Mouse (Mus musculus) limb, embryonic 10.5 days (tissue): ENCODE data around the gene Cdc42ep4. TPM values are rescaled to one million over a fixed set of nuclear protein-coding genes. Genes with fewer than 3 reads are reported as not detected.

Experiments used
- DNase-seq: peaks from one replicate; pipeline ENCODE4 v3.0.0-alpha.2; 2017; ENCODE audit warnings: low spot score
- H3K27ac ChIP-seq: fragments of 300-500 bp; sonication (generic); 2 replicates; pipeline ENCODE4 v1.5.1; 2016; ENCODE audit warnings: mild to moderate bottlenecking
- H3K27me3 ChIP-seq: fragments of 300-500 bp; sonication (generic); 2 replicates; pipeline ENCODE4 v1.6.1; 2016; ENCODE audit warnings: low read depth, mild to moderate bottlenecking; ENCODE audit not compliant: poor library complexity, severe bottlenecking
- H3K36me3 ChIP-seq: fragments of 300-500 bp; sonication (generic); 2 replicates; pipeline ENCODE4 v1.6.1; 2016; ENCODE audit warnings: mild to moderate bottlenecking, moderate library complexity
- H3K4me1 ChIP-seq: fragments of 300-500 bp; sonication (generic); 2 replicates; pipeline ENCODE4 v1.6.1; 2016
- H3K4me3 ChIP-seq: fragments of 300-500 bp; sonication (generic); 2 replicates; pipeline ENCODE4 v1.5.1; 2016; ENCODE audit warnings: mild to moderate bottlenecking, moderate library complexity
- H3K9me3 ChIP-seq: fragments of 300-500 bp; sonication (generic); replicated peaks from 2 replicates; pipeline ENCODE4 v1.6.1; 2016; ENCODE audit warnings: mild to moderate bottlenecking
- WGBS: fragments of 180-500 bp; shearing (Covaris S2); methylation state at CpG from one replicate; pipeline ENCODE4 v1.1.7; 2016; 5-methylcytosine and 5-hydroxymethylcytosine counted together
- polyA plus RNA-seq: library from polyadenylated mRNA; unstranded; fragments of >200 nt; fragmentation: Nextera tagmentation; extraction: Ambion mirVana; gene quantifications from 2 replicates; pipeline ENCODE4 v1.2.1, GENCODE M21; 2016

The Cdc42ep4 gene
- polyA plus RNA-seq, 1 experiment from 2014 or later, result 130 TPM

GRCm38 (mm10) chr11:113767285-113767684, 15.6 kb upstream of the Cdc42ep4 start:
- WGBS, result 46% methylated on average over 8 of the region's 8 CpGs

GRCm38 (mm10) chr11:113766284-113766985, 14.8 kb upstream of the Cdc42ep4 start:
- H3K27ac ChIP-seq, result peak overlapping the region; percentile 74
- no peak for DNase-seq
- peaks cover 44% of the 10 kb centered on the region for H3K4me1 ChIP-seq
- no peak overlapping the region for H3K4me3 ChIP-seq
- H3K9me3 ChIP-seq, result no peaks in the 10 kb centered on the region
- 21% methylated on average over 10 of the region's 10 CpGs for whole genome bisulfite sequencing
- H3K27me3 ChIP-seq, result no peaks in the 10 kb centered on the region
- H3K36me3 ChIP-seq, result no peaks in the 10 kb centered on the region

More at GRCm38 (mm10) chr11:113767285-113767684, 15.6 kb upstream of the Cdc42ep4 start:
- H3K27me3 ChIP-seq, result no peaks in the 10 kb centered on the region
- H3K27ac ChIP-seq, result peak overlapping the region; percentile 74
- H3K36me3 ChIP-seq, result no peaks in the 10 kb centered on the region
- H3K4me3 ChIP-seq, result no peak overlapping the region
- peaks cover 44% of the 10 kb centered on the region for H3K4me1 ChIP-seq
- no peak for DNase-seq
- H3K9me3 ChIP-seq, result no peaks in the 10 kb centered on the region

- no peak overlapping the region for H3K4me3 ChIP-seq
- peaks cover 44% of the 10 kb centered on the region for H3K4me1 ChIP-seq
- no peaks in the 10 kb centered on the region for H3K27me3 ChIP-seq
- DNase-seq, result no peak
- H3K27ac ChIP-seq, result peak overlapping the region; percentile 66; the same call in 1 of the 2 replicates
- no peaks in the 10 kb centered on the region for H3K36me3 ChIP-seq
- 86% methylated on average over 6 of the region's 6 CpGs for WGBS
- H3K9me3 ChIP-seq, result no peaks in the 10 kb centered on the region
These were observed 12.6 kb upstream of the Cdc42ep4 start for GRCm38 (mm10) chr11:113764132-113764849.

- Histone ChIP-seq H3K27me3 (no peaks in the 10 kb centered on the region), H3K4me1 (peaks cover 44% of the 10 kb centered on the region), H3K27ac (peak overlapping the region; percentile 66; the same call in 1 of the 2 replicates), H3K9me3 (no peaks in the 10 kb centered on the region), H3K36me3 (no peaks in the 10 kb centered on the region), H3K4me3 (no peak overlapping the region)
- 11% methylated on average over 5 of the region's 5 CpGs for WGBS
- DNase-seq, result no peak
These were observed 11.8 kb upstream of the Cdc42ep4 start for GRCm38 (mm10) chr11:113763449-113763848.

GRCm38 (mm10) chr11:113762136-113762797, 10.6 kb upstream of the Cdc42ep4 start:
- 80% methylated on average over 8 of the region's 8 CpGs for WGBS

GRCm38 (mm10) chr11:113761646-113762045, 10.0 kb upstream of the Cdc42ep4 start:
- H3K27ac ChIP-seq, result no peak overlapping the region
- no peak for DNase-seq
- H3K4me3 ChIP-seq, result no peak overlapping the region
- no peaks in the 10 kb centered on the region for H3K9me3 ChIP-seq
- no peaks in the 10 kb centered on the region for H3K27me3 ChIP-seq
- no peaks in the 10 kb centered on the region for H3K36me3 ChIP-seq
- WGBS, result 95% methylated on average over 7 of the region's 7 CpGs
- peaks cover 27% of the 10 kb centered on the region for H3K4me1 ChIP-seq

More at GRCm38 (mm10) chr11:113762136-113762797, 10.6 kb upstream of the Cdc42ep4 start:
- Histone ChIP-seq H3K9me3 (no peaks in the 10 kb centered on the region), H3K4me3 (no peak overlapping the region), H3K27me3 (no peaks in the 10 kb centered on the region), H3K4me1 (peaks cover 33% of the 10 kb centered on the region), H3K36me3 (no peaks in the 10 kb centered on the region), H3K27ac (no peak overlapping the region)
- DNase-seq, result no peak

- Histone ChIP-seq H3K9me3 (no peaks in the 10 kb centered on the region), H3K4me1 (peaks cover 19% of the 10 kb centered on the region), H3K27ac (no peak overlapping the region), H3K36me3 (no peaks in the 10 kb centered on the region), H3K4me3 (no peak overlapping the region), H3K27me3 (no peaks in the 10 kb centered on the region)
- 65% methylated on average over 7 of the region's 7 CpGs for WGBS
- no peak for DNase-seq
These were observed 8.8 kb upstream of the Cdc42ep4 start for GRCm38 (mm10) chr11:113760476-113760875.

- WGBS, result 92% methylated on average over 5 of the region's 5 CpGs
- H3K36me3 ChIP-seq, result no peaks in the 10 kb centered on the region
- H3K27ac ChIP-seq, result no peak overlapping the region
- no peaks in the 10 kb centered on the region for H3K27me3 ChIP-seq
- no peak for DNase-seq
- no peaks in the 10 kb centered on the region for H3K9me3 ChIP-seq
- H3K4me1 ChIP-seq, result peaks cover 28% of the 10 kb centered on the region
- H3K4me3 ChIP-seq, result no peak overlapping the region
These were observed 7.2 kb upstream of the Cdc42ep4 start for GRCm38 (mm10) chr11:113758851-113759250.

GRCm38 (mm10) chr11:113756578-113756977, 4.9 kb upstream of the Cdc42ep4 start:
- 96% methylated on average over 12 of the region's 12 CpGs for WGBS
- DNase-seq, result no peak
- Histone ChIP-seq H3K4me3 (no peak overlapping the region), H3K36me3 (no peaks in the 10 kb centered on the region), H3K4me1 (peaks cover 30% of the 10 kb centered on the region), H3K27me3 (no peaks in the 10 kb centered on the region), H3K9me3 (no peaks in the 10 kb centered on the region), H3K27ac (no peak overlapping the region)

- peak overlapping the region; percentile 61; the same call in 1 of the 2 replicates for H3K27ac ChIP-seq
- H3K4me1 ChIP-seq, result peaks cover 30% of the 10 kb centered on the region
- H3K27me3 ChIP-seq, result no peaks in the 10 kb centered on the region
- 95% methylated on average over 14 of the region's 14 CpGs for WGBS
- H3K9me3 ChIP-seq, result no peaks in the 10 kb centered on the region
- no peak overlapping the region for H3K4me3 ChIP-seq
- no peaks in the 10 kb centered on the region for H3K36me3 ChIP-seq
- no peak for DNase-seq
These were observed 4.2 kb upstream of the Cdc42ep4 start for GRCm38 (mm10) chr11:113755878-113756277.

- H3K27ac ChIP-seq, result peak overlapping the region; percentile 61
- no peak for DNase-seq
- 21% methylated on average over 9 of the region's 9 CpGs for WGBS
- H3K36me3 ChIP-seq, result no peaks in the 10 kb centered on the region
- no peak overlapping the region for H3K4me3 ChIP-seq
- H3K9me3 ChIP-seq, result no peaks in the 10 kb centered on the region
- H3K27me3 ChIP-seq, result no peaks in the 10 kb centered on the region
- H3K4me1 ChIP-seq, result peaks cover 32% of the 10 kb centered on the region
These were observed 3.2 kb upstream of the Cdc42ep4 start for GRCm38 (mm10) chr11:113754845-113755244.

- Histone ChIP-seq H3K4me1 (peaks cover 52% of the 10 kb centered on the region), H3K36me3 (peaks cover 10% of the 10 kb centered on the region), H3K4me3 (peak overlapping the region; percentile 96), H3K27me3 (no peaks in the 10 kb centered on the region), H3K9me3 (no peaks in the 10 kb centered on the region), H3K27ac (peak overlapping the region; percentile 99)
- no peak for DNase-seq
- 95% methylated on average over 10 of the region's 10 CpGs for WGBS
These were observed 1.2 kb upstream of the Cdc42ep4 start for GRCm38 (mm10) chr11:113752685-113753430.
